Mouse (Mus musculus): ENCODE results near the gene Ccdc185. TPM values are rescaled to one million over a fixed set of nuclear protein-coding genes. Genes with fewer than 3 reads are reported as not detected.

The Ccdc185 gene
- polyA plus RNA-seq, 1 experiment from 2014 or later: not detected

Other genes with a start within 250 kb of the Ccdc185 start
- 22.2 and 25.2 TPM in 2 replicates for gene Capn2, start 231.6 kb downstream of the Ccdc185 start, polyA plus RNA-seq (2015; fragmentation: Nextera tagmentation; extraction: Ambion mirVana)
- gene Capn8, start 184.2 kb downstream of the Ccdc185 start, polyA plus RNA-seq (2015; fragmentation: Nextera tagmentation; extraction: Ambion mirVana): not detected in 2 replicates
- gene Susd4, start 14.7 kb upstream of the Ccdc185 start, polyA plus RNA-seq (2015; fragmentation: Nextera tagmentation; extraction: Ambion mirVana): 1.6 and 1.7 TPM in 2 replicates
- gene Tlr5, start 205.6 kb upstream of the Ccdc185 start, polyA plus RNA-seq (2015; fragmentation: Nextera tagmentation; extraction: Ambion mirVana): 0.40 and 0.61 TPM in 2 replicates